Mouse (Mus musculus) Muller cell, postnatal 12 days (primary cell): Measurements from ENCODE around the gene Snx30.

Experiments used
- DNase-seq: peaks from one replicate; pipeline ENCODE4 v3.0.0-alpha.2; 2015; ENCODE audit errors: inconsistent ontology term

The Snx30 gene

DNA sequence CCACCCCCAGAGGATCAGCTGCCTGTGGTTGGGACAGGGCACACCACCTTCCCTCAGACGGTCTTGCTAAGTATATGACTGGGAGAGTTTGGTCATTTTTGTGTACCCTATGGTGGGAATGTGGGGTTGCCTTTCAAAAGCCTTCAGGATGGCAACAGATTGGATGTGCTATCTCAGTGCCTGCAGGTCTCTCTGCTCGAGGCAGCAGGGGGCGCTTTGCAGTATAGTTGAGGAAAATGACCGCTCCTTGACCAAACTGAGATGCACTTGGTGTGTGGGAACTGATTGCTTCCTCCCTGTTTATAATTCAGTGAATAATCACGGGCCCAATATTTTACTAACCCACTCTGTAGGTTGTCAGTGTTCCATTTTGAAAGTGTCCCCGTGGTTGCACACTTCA, 96.9 kb downstream of the Snx30 start:
- no peak for DNase-seq

DNA sequence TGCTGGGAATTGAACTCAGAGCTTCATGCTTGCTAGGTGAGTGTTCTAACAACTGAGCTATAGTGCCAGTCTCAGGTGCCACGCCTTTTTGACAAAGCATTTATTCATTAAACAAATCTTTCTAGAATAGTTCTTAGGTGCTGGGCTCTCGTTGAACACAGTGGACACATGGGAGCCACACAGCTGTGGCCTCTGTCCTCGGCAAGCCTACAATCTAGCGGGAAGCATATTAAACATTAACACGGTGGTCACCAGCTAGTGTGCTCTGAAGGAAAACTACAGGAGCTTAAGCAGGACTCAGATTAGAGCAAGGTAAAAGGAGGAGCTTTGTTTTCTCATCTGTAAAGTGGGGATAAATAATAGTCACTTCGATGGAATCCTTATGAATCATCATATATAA, 101.5 kb downstream of the Snx30 start:
- DNase-seq, result no peak

DNA sequence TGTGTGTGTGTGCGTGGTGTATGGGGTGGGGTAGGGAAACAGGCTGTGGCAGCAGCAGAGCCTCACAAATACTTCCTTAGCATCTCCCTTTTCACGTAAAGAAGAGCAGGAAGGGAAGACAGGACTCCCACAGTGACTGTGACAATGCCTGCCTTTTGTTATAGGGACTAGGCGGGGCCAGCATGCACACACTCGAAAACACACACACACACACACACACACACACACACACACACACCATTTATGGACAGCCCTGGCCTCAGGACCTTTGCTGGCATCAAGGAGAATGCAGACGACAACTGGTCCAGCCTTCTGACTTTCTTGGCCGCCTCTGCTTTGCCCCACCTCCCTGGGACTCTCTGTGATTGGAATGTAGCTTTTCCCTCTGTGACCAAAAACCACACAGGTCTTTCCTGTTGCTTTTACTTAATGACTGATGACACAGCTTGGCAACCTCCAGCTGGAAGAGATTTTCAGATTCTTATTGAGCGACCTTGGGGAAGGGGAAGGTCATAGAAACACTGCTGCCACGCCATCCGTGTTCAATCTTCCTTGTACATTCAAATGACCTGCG, 102.1 kb downstream of the Snx30 start:
- peak; percentile 16 for DNase-seq

DNA sequence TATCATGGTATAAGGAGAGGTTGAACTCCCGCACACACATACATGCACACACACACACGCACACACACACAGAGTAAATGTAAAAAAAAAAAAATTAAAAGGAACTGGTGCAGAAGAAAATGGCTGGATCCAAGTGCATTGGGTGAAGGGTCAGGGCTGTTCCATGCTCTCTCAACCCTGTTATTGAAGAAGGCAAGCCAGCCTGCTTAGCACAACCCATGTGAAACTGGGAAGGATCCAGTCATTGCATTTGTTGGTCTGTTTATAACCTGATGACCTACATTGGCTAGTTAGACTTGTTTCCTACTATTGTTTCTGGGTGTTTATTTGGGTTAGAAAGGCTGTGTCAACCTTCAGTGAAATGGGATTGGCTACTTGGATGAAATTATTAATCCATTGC, 103.1 kb downstream of the Snx30 start:
- DNase-seq, result no peak

DNA sequence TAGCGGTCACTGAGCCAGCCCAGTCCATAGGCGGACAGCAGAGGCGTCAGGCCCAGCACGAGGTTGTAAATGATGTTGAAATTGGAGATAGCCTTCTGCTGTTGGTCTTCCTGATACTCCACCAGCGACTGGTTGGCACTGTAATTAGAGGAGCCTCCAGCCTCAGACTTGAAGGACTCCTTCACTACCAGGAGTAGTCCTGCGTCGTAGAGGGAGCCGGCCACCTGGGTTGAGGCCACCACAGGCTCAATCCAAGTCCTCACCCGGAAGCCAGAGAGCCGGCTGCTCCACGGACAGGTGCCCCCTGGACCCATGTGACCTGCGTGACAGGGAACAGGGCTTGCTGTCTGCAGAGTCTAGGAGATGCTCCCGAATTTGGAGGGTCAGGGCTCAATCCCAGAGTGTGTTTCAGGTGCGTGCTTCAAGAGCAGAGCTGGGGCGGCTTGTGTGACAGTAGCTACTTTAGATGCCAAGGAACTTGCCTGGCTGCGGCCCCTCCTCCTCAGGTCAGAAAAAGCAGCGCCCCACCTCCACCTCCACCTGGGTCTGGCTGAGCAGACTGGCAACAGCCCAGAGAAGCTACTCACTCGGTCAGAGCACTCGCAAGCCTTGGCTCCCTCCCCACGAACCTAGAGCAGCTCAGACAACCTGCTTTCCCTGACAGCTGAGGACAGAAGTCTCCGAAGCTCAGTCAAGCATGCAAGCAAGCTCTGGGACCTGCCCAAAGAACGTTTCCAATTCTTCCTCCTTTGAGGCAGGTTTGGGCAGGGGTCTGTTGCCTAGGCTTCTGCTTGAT, 109.2 kb downstream of the Snx30 start, which contains the start of gene Slc46a2:
Slc46a2 (minus strand) TSS at position 449 of the 796 bp plus-strand sequence.
- no peak for DNase-seq

DNA sequence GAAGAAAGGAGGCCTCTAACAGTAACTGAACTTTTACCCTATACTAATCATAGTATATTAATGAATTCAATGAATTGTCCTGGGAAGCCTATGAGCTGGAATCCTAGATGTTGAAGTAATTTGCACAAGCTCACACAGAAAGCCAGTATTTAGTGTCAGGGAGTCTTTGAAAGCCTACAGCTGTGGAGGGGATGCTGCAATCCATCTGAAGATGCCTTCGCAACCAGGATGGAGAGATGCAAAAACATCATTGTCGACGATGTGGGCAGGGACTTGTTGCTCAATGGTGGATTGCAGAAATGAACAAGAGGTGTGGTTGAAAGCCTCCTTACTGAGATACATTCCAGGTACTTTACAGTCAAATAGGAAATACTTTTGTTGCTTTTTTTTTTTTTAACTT, 112.3 kb downstream of the Snx30 start:
- no peak for DNase-seq

DNA sequence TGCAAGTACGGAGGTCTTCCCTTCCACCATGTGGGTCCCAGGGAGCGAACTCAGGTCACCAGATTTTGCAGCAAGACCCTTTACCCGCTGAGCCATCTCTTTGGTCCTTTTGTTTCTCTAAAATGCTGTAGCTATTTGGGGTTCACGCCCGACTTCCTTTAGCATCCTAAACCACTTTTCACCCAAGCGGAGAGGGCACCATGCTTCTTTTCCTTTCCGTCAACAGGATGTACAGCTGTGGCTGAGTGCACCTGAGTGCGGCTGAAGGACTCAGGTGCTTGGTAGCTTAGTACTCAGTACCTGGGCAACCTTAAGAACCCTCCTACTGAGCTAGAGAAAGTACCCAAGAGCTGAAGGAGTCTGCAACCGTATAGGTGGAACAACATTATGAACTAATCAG, 119.4 kb downstream of the Snx30 start:
- no peak for DNase-seq

DNA sequence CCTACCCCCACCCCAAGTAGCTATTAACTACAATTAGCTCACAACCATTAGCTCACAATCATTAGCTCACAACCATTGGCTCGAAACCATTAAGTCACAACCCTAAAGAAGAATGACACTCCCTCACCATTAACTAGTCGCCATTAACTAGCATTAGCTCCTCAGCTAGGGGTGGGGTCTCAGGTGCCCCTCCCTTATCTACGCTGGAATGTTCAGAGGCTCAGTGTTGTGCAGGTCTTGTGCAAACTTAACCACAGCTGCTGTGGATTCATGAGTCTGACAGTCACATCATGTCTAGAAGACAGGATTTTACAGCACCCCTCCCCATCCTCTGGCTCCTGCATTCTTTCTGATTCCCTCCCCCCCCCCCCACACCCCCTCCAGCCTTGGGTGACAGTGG, 122.0 kb downstream of the Snx30 start:
- no peak for DNase-seq

DNA sequence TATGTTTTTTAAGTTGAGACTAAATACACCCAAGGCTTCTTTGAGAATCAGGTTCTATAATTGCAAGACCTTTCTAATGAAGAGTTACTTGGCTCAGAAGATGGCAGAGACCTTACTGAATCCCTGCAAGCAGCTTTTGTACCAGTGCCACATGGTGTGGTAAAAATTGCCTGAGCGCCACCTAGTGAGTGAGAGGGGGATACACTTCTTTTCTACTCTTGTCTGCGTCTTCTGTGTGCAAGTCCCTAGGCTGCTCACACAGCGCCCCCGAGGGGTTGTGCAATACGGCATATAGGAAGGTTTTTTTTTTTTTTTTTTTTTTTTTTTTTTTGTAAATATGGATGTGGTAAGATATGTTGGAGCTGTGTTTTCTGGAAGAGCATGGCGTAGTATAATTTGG, 122.7 kb downstream of the Snx30 start:
- peak; percentile 69 for DNase-seq

DNA sequence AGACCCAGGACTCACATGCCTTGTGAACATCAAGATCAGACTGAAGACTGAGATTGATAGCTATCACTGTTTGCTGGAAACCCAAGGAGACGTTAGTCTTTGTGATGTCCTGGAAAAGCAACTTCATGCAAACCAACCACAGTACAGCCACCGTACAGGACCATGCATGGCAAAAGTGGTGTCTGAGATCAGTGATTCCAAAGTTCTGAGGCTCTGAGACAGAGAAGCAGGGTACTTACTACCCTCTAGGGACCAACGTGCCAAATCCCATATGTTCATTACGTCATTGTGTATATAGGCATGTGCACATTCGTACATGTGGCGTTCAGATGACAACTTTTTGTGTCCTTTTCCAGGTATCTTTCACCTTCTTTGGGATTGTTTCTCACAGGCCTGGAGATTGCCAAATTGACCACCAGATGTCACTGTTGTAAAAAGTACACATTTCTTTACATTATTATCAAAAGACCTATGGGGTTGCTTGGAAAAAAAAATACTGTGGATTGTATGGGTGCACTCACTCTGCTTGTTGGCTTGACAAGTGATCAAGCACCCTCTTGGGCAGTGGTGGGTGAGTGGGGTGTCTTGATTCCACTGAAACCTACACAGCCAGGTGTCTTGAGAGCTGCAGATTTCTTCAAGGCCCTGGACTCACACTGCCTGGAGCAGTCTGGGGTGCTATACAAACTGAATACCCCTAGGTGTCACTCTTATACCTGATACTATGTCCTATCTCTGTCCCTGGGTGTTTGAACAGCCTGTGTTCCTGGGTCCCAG, 127.1 kb downstream of the Snx30 start:
- DNase-seq, result peak; percentile 29

DNA sequence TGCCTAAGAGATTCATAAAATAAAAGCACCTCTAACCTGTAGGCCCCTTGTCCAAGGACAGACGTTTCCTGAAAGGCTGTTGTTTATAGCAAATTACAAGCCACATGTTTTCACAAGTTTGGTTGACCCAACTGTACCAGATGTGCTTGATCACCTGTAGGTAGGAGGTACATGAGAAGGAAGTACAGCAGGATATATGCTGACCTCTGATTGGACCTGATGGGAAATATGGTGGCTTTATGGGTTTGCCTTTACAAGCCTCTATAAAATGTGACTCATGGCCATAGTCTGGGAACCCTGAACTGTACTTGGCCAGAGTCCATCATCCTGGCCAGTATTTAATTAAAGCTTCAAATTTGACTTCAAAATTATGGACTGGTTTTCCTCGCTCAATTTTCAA, 131.9 kb downstream of the Snx30 start:
- DNase-seq, result no peak
